Mouse (Mus musculus): Measurements from ENCODE around the gene Cmss1.

GRCm38 (mm10) chr16:57396249-57396648 is 210.4 kb downstream of the Cmss1 start:
- TF ChIP-seq CTCF (IDR thresholded peaks at IDR 0.05; ENCODE audit: low read depth, low read length) (no peak), POLR2A (IDR thresholded peaks at IDR 0.05; ENCODE audit: borderline replicate concordance, low read depth, low read length) (no peak)

Measured in bone marrow macrophage, adult 2 months (primary cell).